Mouse (Mus musculus): ENCODE data around the gene Fat1. TPM values are rescaled to one million over a fixed set of nuclear protein-coding genes. Genes with fewer than 3 reads are reported as not detected.

Gene Fat1
- polyA plus RNA-seq (2012; rRNA removed), result 39.1 and 47.6 TPM in 2 replicates

GRCm38 (mm10) chr8:44934850-44935497 is at the start of gene Fat1:
TSS of gene Fat1 (plus strand) at chr8:44935447.

GRCm38 (mm10) chr8:45068759-45069386 is 133.6 kb downstream of the Fat1 start, which contains the start of gene Mtnr1a:
TSS of gene Mtnr1a (plus strand) at chr8:45069137.

Other genes starting within 250 kb of the Fat1 start
- gene Mtnr1a, start 133.7 kb downstream of the Fat1 start, polyA plus RNA-seq (2012; rRNA removed), result 0.28 and 0.34 TPM in 2 replicates

Data from central nervous system, embryonic 14 days (tissue).